Mouse (Mus musculus): ENCODE measurements around the gene Acin1.

The Acin1 gene

DNA sequence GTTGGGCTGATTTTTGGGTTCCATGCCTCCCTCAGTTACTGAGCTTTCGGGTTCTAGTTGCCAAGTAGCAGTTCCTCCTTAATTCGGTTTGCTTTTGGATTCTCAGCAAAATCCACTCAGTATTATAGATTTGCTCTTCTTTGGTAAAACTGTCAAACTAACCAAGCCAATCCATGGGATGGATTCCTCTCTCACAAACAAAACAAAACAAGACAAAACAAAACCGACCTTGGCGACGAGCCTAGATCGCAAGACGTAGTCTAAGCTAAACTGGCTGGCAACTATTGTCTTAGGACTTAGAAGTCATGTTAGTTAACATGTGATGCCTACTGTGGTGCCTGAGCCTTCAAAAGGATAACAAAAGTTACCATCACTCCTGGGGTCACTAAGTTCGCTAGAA lies 83.0 kb downstream of the Acin1 start:
- no peak for DNase-seq

DNA sequence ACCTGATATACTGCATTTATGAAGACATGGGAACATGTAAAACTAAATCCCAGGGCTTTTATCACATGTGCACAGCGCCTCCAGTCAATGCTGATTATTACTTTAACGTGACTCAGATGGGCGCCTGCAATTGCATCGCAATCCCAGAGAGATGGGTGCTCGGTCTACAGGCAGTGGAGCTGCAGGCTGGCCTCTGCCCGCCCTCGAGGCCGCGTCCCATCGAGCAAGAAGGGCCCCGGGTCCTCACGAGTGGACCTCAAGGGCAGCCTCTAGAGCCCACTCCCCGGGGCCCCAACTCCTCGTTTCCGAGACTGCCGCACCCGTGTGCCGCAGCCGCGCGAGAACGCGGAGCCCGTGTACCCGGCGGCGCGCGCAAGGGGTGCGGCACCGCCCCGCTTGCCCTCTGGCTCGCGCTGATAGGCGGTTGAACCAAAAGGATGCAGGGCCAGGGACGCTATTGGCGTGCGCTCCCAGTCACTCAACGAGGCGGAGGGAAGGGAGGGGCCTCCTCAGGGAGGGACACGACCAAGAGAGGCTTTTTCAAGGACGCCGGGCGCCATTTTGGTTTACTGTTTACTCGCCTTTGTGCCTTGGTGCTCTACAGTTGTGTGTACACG lies 83.6 kb downstream of the Acin1 start:
- peak; percentile 99 for DNase-seq

DNA sequence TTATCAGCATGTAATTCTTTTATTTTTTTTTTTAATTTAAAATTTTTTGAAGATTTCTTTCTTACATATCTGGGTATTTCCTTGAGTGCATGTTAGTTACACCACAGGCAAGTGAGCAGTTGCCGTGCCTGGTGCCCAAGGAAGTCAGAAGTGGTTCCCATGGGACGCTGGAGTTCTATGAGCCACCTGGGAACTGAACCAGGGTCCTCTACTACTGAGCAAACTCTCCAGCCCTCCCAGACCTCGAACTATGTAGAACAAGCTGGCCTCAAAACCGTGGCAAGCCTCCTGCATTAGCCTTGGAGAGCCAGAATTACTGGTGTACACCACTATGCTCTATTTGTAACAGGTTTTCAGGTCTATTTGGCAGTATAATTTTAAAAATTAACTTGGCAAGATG lies 84.1 kb downstream of the Acin1 start:
- DNase-seq, result peak; percentile 48

DNA sequence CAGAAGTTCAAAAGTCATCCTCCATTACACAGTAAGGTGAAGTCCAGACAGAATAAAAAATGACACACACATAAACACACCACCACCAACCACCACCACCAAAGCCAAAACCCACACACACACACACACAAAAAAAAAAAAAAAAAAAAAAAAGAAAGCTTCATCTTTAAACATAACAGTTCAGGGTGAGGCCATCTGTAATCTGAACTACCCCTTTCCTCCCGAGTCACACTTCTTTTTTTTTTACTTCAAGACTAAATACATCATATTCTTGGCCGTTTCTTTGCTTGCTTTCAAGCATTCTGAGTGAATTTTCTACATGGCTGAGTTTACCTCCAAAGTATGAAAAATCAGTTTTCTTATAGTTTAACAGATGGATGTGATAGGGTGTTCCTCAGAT lies 85.1 kb downstream of the Acin1 start:
- DNase-seq, result no peak

DNA sequence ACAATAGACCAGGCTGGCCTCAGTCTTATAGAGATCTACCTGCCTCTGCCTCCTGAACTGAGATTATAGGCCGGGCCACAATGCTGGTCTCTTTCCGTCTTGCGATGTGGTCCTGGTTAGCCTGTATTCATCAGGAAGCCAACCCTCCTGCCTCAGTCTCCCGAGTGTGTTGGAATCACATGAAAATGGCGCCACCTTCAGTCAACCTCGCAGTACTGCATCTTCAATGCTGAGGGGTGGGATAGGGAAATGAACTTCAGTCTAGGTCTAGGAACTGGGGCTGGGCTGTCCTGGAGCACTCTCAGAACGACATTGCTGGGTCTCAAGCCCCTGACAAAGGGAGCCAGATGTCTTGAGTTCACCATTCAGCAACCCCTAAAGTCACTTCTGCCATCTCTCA lies 89.6 kb downstream of the Acin1 start:
- DNase-seq, result no peak

DNA sequence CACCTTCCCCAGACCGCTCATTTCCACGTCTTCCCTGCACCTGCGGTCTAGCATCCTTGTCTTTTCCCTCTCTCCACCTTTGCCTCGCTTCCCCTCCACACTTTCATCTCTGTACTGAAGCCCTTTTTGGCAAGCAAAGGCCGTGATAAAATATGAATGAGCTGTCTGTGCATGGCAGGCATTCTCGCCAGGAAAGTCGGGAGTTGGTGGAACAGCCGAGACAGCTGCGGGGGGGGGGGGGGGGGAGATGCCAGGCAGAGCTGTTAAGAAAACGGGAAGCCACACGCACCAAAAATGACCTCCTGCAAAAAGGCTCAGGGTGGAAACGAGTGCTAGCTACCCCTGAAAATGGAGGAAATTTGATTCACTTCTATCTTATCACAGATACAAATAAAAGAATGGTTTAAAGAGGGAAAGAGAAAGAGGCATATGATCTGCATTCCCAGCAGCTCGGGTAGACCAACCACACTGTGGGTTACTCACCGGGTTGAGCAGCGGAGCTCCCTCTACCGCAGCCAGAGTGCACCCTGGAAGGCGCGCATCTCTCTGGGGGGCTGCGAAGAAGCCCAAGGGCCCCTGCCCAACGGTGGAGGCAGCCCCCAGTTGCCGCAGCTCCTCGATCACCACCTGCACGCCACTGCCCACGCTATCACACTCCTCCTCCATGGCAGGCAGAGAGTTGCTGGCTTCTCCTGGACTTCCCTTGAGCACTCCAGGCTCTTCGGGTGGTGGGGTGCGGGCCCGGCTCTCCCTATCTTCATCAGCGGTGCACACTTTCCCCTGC lies 91.9 kb downstream of the Acin1 start:
- DNase-seq, result no peak

DNA sequence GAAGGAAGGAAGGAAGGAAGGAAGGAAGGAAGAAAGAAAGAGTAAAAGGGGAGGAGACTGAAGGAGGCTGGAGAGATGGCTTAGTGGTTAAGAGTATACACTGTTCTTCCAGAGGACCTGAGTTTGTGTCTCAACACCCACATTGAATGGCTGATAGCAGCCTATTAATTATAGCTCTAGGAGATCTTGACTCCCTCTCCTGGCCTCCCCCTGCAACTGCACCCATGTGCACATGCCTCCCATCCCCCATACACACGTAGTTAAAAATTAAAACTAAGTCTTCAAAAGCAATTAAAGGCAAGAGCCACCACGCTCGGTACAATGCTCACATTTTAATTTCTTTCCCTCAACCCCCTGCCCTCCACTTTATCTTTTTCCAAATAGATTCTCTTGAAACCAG lies 92.7 kb downstream of the Acin1 start:
- DNase-seq, result no peak

DNA sequence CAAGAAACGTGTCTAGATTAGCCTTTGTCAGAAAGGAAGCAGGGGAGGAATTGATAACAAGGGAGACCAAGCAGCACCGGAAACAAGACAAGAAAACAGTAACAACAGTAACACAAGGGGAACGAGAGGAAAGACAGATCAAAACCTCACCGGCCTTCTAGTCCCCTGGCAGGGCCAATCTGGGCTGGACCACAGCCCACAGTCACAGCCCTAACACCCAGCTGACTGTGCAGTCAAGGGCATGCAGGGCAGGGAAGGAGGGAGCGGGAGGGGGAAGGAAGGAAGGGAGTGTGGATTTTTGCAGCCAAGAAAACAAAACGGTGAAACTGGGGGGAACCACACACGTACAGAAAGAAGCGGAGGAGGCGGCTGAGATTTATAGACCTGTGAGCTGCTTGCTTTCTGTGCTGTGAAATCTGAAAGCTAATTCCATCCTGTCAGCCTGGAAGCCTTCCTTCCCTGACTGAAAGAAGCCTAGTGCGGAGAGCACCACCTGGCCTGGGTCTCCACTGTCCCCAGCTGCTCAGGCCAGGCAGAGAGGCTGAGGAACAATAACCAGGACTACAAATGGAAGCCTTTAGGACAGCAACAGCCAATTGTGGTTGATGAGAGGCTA lies 94.3 kb downstream of the Acin1 start:
- peak; percentile 17 for DNase-seq

Measured in embryo, embryonic 11 days (tissue).